Mouse (Mus musculus): ENCODE measurements around the gene Sacm1l. TPM values are rescaled to one million over a fixed set of nuclear protein-coding genes. Genes with fewer than 3 reads are reported as not detected.

Sacm1l gene
- polyA plus RNA-seq, 1 experiment from 2014 or later, result 51.2 TPM

DNA sequence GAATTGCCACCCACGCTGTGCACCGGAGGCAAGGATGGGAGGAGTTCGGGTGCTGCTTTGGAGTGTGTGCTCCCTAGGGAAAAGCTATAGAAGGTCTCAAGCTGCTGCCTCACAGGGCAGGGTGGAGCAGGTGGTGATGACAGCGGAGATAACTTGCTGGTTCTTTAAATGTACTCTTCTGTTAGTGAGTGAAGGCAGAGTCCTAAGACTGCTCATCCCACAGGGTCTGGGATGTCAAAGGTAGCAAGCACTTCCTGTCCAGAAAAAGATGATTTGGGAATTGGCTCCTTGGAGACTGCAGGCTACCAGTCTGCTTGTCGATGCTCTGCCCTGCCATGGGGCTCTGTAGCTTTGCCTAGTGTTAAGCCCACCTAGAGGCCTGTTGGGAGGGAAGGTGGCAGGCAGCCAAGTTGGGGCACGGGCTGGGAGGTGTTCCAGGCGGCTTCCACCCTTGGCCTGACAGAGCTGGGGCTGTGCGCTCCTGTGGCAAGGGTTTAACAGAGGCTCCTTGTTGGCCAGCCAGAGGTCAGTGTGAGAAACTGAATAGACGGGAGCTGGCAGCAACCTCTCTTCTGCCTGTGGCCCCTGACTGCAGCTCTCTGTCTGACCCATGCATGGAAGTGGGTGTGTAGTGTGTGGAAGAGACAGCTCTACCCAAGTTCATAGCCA lies 37.5 kb upstream of the Sacm1l start:
- Histone ChIP-seq H3K4me1 (replicated peaks) (peaks cover 19% of the 10 kb centered on the region; the same call in 1 of the 2 replicates), H3K9me3 (no peaks in the 10 kb centered on the region), H3K4me3 (no peak overlapping the region), H3K27me3 (no peaks in the 10 kb centered on the region), H3K4me2 (no peak overlapping the region), H3K36me3 (no peaks in the 10 kb centered on the region), H3K27ac (replicated peaks) (peak overlapping the region; percentile 17; the same call in 1 of the 2 replicates), H3K9ac (no peak overlapping the region)
- 68% methylated on average over 9 of the region's 9 CpGs for WGBS
- peak; percentile 90 for ATAC-seq (ENCODE audit: low FRiP score, low read depth)

DNA sequence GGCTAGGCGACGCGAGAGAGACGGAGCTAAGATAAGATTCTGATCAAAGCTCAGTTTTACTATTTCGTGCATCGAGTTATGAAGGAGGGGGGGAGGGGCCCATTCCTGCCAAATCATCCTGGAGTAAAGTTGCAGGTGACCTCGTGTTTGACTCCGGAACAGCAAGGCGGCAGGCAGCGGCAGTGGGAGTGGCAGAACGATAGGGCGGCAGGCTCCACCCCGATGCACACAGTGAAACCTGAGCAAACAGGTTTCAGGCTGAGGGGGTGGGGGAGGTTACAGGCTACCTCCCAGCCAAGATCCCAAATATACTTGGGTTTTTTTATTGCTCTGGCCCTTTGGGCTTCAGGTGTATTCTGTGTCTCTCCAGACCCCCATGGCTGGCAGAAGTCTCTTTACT lies 32.9 kb upstream of the Sacm1l start:
- ATAC-seq (ENCODE audit: low FRiP score, low read depth), result no peak
- Histone ChIP-seq H3K27ac (replicated peaks) (no peak overlapping the region), H3K9me3 (no peaks in the 10 kb centered on the region), H3K36me3 (no peaks in the 10 kb centered on the region), H3K4me3 (no peak overlapping the region), H3K9ac (no peak overlapping the region), H3K27me3 (no peaks in the 10 kb centered on the region), H3K4me1 (replicated peaks) (peaks cover 8% of the 10 kb centered on the region; the same call in 1 of the 2 replicates), H3K4me2 (peak overlapping the region; percentile 37)
- 33% methylated on average over 13 of the region's 13 CpGs for WGBS

- Histone ChIP-seq H3K36me3 (no peaks in the 10 kb centered on the region), H3K9ac (no peak overlapping the region), H3K4me2 (no peak overlapping the region), H3K9me3 (no peaks in the 10 kb centered on the region), H3K4me1 (replicated peaks) (no peaks in the 10 kb centered on the region), H3K27me3 (no peaks in the 10 kb centered on the region), H3K27ac (replicated peaks) (no peak overlapping the region), H3K4me3 (no peak overlapping the region)
- WGBS, result 89% methylated on average over 5 of the region's 5 CpGs
- ATAC-seq (ENCODE audit: low FRiP score, low read depth), result no peak
These were observed 31.7 kb upstream of the Sacm1l start for GRCm38 (mm10) chr9:123497906-123498305.

DNA sequence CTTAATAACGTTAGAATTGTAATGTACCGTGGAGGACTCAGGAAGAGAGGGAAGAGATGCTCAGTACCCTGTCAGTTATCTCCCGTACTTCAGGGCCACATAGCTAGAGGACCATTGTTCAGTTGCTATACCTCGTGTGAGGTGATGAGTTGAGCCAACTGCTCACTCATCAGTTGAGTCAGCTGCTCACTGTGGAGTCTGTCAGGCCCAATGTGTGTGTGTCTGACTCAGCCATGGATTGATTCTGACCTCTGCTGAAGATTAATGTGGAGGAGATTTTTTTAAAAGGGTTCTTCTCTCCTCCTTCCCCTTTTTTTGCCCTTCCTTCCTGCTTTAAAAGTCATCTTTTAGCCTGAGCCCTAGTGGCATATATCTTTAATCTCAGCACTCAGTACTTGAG lies 29.1 kb upstream of the Sacm1l start:
- H3K36me3 ChIP-seq, result no peaks in the 10 kb centered on the region
- H3K4me1 ChIP-seq (replicated peaks), result no peaks in the 10 kb centered on the region
- ATAC-seq (ENCODE audit: low FRiP score, low read depth), result no peak
- H3K27ac ChIP-seq (replicated peaks), result no peak overlapping the region
- H3K4me3 ChIP-seq, result no peak overlapping the region
- no peaks in the 10 kb centered on the region for H3K27me3 ChIP-seq
- H3K9me3 ChIP-seq, result no peaks in the 10 kb centered on the region
- H3K4me2 ChIP-seq, result no peak overlapping the region
- no peak overlapping the region for H3K9ac ChIP-seq
- WGBS, result 91% methylated on average over 4 of the region's 4 CpGs

GRCm38 (mm10) chr9:123503171-123503834 lies 26.3 kb upstream of the Sacm1l start:
- Histone ChIP-seq H3K36me3 (no peaks in the 10 kb centered on the region), H3K27me3 (no peaks in the 10 kb centered on the region), H3K27ac (replicated peaks) (no peak overlapping the region), H3K4me3 (no peak overlapping the region), H3K4me2 (no peak overlapping the region), H3K4me1 (replicated peaks) (no peaks in the 10 kb centered on the region), H3K9me3 (no peaks in the 10 kb centered on the region), H3K9ac (no peak overlapping the region)
- WGBS, result 76% methylated on average over 5 of the region's 5 CpGs
- no peak for ATAC-seq (ENCODE audit: low FRiP score, low read depth)

DNA sequence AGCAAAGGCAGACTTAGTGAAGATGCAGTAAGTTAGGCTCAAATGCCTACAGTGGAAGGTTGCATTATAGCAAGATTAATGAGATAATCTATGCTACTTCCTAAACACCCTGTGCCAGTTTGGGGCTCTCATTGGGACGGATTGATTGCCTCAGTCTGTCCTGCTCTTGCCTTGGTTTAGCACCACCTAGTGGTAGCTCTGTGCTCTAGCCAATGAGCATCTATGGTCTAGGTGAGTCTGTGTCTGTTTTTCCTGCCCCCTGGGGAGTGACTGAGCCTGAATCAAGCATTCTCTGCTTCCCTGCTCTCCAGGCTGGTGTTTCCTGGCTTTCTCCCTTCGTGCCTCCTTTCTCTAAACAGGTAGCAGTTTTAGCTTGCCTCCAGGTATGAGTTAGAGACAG lies 25.2 kb upstream of the Sacm1l start:
- Histone ChIP-seq H3K4me1 (replicated peaks) (no peaks in the 10 kb centered on the region), H3K36me3 (no peaks in the 10 kb centered on the region), H3K27ac (replicated peaks) (no peak overlapping the region), H3K9me3 (no peaks in the 10 kb centered on the region), H3K4me2 (no peak overlapping the region), H3K4me3 (no peak overlapping the region), H3K27me3 (no peaks in the 10 kb centered on the region), H3K9ac (no peak overlapping the region)
- WGBS, result 11% methylated on average over 2 of the region's 2 CpGs
- peak; percentile 61; the same call in 1 of the 2 replicates for ATAC-seq (ENCODE audit: low FRiP score, low read depth)

DNA sequence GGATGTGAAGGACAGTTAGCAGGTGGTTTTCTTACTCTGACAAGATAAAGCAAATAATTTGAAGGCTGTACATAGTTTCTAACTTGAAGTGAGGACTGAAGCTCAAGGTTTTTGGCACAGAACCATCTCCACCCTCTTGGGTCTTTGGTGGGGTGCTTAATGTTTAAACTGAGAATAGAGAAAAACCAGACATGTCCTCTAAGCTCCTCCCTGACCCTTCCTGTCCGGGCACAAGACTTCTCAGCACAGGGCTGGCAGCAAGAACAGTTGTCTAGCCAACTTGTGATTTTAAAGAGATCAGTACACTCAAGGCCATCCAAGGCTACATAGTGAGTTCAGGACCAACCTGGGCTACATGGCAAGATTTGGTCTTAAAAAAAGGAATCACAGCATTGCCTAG lies 24.0 kb upstream of the Sacm1l start:
- WGBS, result 81% methylated on average over 1 of the region's 1 CpGs
- H3K9ac ChIP-seq, result no peak overlapping the region
- H3K4me1 ChIP-seq (replicated peaks), result peaks cover 6% of the 10 kb centered on the region
- H3K27ac ChIP-seq (replicated peaks), result no peak overlapping the region
- H3K4me2 ChIP-seq, result no peak overlapping the region
- H3K36me3 ChIP-seq, result no peaks in the 10 kb centered on the region
- no peaks in the 10 kb centered on the region for H3K9me3 ChIP-seq
- H3K4me3 ChIP-seq, result no peak overlapping the region
- no peak for ATAC-seq (ENCODE audit: low FRiP score, low read depth)
- H3K27me3 ChIP-seq, result no peaks in the 10 kb centered on the region

- Histone ChIP-seq H3K27me3 (no peaks in the 10 kb centered on the region), H3K4me2 (no peak overlapping the region), H3K4me3 (no peak overlapping the region), H3K4me1 (replicated peaks) (peaks cover 6% of the 10 kb centered on the region), H3K36me3 (no peaks in the 10 kb centered on the region), H3K27ac (replicated peaks) (no peak overlapping the region), H3K9ac (no peak overlapping the region), H3K9me3 (no peaks in the 10 kb centered on the region)
- no peak for ATAC-seq (ENCODE audit: low FRiP score, low read depth)
- 84% methylated on average over 4 of the region's 4 CpGs for WGBS
These were observed 23.1 kb upstream of the Sacm1l start for GRCm38 (mm10) chr9:123506270-123507146.

DNA sequence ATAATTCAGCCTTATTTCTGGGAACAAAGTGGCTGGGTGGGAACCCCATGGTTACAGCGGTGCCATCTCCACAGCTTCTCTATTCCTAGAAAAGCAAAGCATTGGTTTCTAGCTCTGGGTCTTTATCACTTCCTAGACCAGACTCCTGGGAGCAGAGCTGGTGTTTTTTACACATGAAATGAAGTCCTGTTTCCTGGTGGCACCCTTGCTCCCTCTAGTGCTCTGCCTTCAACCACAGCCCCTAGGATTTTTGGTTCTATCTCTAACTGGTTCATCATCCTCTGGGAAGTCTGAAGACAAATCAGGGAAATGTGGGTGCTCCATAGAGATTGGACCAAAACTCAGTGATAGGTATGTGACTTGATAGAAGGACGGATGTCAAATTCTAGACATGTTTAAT lies 22.2 kb upstream of the Sacm1l start:
- 96% methylated on average over 2 of the region's 2 CpGs for WGBS
- no peak overlapping the region for H3K4me2 ChIP-seq
- H3K27ac ChIP-seq (replicated peaks), result no peak overlapping the region
- no peak for ATAC-seq (ENCODE audit: low FRiP score, low read depth)
- H3K9me3 ChIP-seq, result no peaks in the 10 kb centered on the region
- no peaks in the 10 kb centered on the region for H3K27me3 ChIP-seq
- no peak overlapping the region for H3K9ac ChIP-seq
- H3K4me1 ChIP-seq (replicated peaks), result peaks cover 6% of the 10 kb centered on the region
- H3K4me3 ChIP-seq, result no peak overlapping the region
- H3K36me3 ChIP-seq, result no peaks in the 10 kb centered on the region

DNA sequence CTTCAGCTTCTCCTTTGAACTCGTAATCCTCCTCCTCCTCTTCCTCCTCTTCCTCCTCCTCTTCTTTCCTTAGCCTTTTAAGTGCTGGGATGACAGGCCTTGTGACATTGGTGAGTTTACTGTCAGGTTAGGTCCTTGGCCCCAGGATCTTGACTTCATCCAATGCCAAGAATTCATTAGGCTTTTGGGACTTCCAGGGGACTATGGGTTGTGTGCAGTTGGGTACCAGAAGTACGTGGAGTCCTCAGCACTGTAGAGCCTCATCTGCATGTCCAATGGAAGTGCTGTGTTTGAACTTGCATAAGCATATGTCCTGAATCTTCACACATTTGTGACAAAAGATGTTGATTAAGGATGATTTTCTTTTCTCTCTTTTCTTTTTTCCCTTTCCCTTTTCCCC lies 20.6 kb upstream of the Sacm1l start:
- Histone ChIP-seq H3K9me3 (no peaks in the 10 kb centered on the region), H3K27ac (replicated peaks) (no peak overlapping the region), H3K4me3 (no peak overlapping the region), H3K4me2 (no peak overlapping the region), H3K9ac (no peak overlapping the region), H3K27me3 (no peaks in the 10 kb centered on the region), H3K36me3 (no peaks in the 10 kb centered on the region), H3K4me1 (replicated peaks) (peaks cover 6% of the 10 kb centered on the region)
- 91% methylated on average over 2 of the region's 2 CpGs for WGBS
- ATAC-seq (ENCODE audit: low FRiP score, low read depth), result no peak

DNA sequence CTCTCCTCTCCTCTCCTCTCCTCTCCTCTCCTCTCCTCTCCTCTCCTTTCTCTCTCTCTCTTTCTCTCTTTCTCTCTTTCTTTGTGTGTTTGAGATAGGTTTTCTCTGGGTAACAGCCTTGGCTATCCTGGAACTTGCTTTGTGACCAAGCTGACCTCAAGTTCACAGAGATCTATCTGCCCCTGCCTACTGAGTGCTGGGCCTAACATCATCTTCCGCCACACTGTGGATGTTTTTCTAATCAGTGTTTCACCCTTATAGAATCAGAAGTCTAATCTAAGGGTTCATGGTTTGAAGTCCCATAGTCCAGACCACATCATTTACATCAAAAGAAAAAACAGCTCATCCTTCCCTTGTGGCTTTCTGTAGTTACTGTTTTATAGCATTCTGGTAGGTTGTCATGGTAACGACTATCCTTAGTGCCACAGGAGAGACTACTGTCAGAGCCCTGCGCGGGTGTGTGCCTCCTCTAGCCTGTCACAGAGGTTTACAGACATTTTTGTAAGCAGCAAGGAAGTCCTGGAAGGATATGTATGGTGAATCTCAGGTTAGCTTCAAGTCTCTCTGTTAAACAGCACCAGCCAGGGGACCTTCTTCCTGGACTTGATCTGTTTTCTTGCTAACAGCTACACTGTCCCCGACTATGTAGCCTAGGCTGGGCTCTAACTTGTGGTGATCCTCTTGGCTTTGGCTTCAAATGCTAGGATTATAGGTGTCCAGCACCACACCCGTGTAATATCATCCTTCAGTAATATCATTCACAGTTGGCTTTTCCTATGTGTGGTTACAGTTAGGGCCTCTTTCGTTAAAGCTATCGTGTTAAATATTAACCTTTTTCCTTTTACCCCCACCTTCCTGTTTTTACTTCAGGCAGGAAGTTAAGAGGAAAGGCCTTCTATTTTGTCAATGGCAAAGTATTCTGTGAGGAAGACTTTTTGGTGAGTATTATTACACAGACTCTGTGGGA lies 19.6 kb upstream of the Sacm1l start:
- no peaks in the 10 kb centered on the region for H3K9me3 ChIP-seq
- H3K27ac ChIP-seq (replicated peaks), result peak overlapping the region; percentile 48; the same call in 1 of the 2 replicates
- H3K36me3 ChIP-seq, result no peaks in the 10 kb centered on the region
- H3K4me2 ChIP-seq, result no peak overlapping the region
- no peaks in the 10 kb centered on the region for H3K27me3 ChIP-seq
- peak; percentile 85 for ATAC-seq (ENCODE audit: low FRiP score, low read depth)
- H3K4me1 ChIP-seq (replicated peaks), result peaks cover 6% of the 10 kb centered on the region
- no peak overlapping the region for H3K9ac ChIP-seq
- H3K4me3 ChIP-seq, result no peak overlapping the region
- 70% methylated on average over 8 of the region's 8 CpGs for WGBS

All from hindbrain, embryonic 15.5 days (tissue).